Mouse (Mus musculus): ENCODE data around the gene Map4k5.

Gene Map4k5

DNA sequence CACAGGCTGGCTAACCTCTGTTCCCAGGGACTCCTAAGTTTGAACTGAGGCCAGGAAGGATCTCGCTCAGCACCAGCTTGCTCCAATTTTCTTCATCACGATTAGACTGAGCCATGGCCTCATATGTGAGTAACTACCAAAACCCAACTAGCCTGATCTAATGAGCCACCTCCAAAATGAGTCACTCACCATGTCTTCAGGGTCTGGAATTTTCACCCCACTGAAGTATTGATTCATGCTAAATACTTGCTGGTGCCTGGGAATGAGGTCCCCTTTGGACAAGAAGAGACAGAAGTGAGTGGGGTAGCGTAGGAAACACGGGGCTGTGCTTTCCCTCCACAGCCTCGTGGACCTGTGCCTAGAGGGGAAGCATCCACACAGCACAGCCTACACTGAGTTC, 139.1 kb downstream of the Map4k5 start:
- DNase-seq (ENCODE audit: low spot score in 2 of 2): no peak
